Mouse (Mus musculus) frontal cortex, adult (tissue): ENCODE measurements around the gene Swt1.
"Not testable (repeated sequence)": the region's sequence is repeated elsewhere in the genome, so short reads cannot be mapped to it uniquely, and the experiment has no call there.

Experiments
- ATAC-seq: cut with Nextera tagmentation; 2 replicates; pipeline ENCODE4 v1.9.2; 2017; ENCODE audit warnings: mild to moderate bottlenecking, moderate library complexity, mixed read lengths; ENCODE audit not compliant: low TSS enrichment

Gene Swt1

GRCm38 (mm10) chr1:151428263-151429221, at the start of gene Swt1, which contains the start of gene Trmt1l:
Gene Swt1, minus strand, starts transcription at chr1:151428455.
Gene Trmt1l, plus strand, starts transcription at chr1:151428542.
- ATAC-seq, result peak; percentile 97

DNA sequence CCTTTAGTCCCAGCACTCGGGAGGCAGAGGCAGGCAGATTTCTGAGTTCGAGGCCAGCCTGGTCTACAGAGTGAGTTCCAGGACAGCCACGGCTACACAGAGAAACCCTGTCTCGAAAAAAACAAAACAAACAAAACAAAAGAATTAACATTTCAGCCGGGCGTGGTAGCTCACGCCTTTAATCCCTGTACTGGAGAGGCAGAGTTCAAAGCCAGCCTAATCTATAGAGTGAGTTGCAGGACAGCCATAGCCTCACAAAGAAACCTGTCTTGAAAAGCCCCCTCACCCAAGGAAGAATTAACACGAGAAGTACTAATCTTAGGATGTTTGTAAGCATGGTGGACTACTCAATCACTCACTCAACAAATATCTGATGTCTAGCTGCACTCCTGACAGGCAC, 44.1 kb upstream of the Swt1 start:
- ATAC-seq, result not testable (repeated sequence)

- no peak for ATAC-seq
Measured at GRCm38 (mm10) chr1:151471429-151471828, 43.2 kb upstream of the Swt1 start.

- ATAC-seq, result no peak
Measured at GRCm38 (mm10) chr1:151466571-151466970, 38.3 kb upstream of the Swt1 start.

DNA sequence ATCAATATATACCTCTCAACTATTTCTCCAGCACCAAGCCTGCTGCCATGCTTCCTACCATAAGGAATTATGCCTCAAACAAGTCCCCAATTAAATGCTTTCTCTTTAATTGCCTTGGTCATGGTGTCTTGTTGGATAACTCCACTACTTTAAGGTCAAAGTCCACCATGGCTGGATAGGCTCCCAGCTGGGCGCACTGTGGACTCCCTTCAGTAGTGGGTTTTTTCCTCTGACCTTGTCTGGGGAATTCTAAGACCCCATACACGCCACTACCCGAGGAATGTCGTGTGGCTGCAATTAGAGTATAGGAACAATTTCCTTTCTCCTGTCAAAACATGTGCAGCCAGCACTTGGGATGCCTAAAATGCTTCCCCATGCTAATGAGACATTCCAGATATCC, 36.7 kb upstream of the Swt1 start:
- no peak for ATAC-seq

DNA sequence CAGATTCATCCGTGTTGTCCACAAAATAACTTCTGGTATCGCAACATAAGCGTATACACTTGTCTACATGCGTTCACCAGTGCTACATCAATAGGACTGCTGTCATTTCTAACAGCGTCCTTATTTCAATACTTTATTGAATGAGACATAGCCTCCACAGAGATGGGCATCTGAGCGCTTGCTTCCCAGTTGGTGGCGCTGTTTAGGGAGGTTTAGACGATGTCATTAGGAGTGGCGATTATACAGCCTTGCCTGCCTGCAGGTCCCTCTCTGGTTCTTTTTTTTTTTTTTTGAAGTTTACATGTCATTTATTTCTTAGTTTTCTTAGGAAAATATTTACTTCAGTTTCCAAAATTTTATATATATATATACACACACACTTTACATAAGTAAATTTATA, 33.0 kb upstream of the Swt1 start:
- ATAC-seq, result peak; percentile 64

GRCm38 (mm10) chr1:151457087-151457486, 28.8 kb upstream of the Swt1 start:
- ATAC-seq, result no peak

- no peak for ATAC-seq
Measured at GRCm38 (mm10) chr1:151451946-151452345, 23.7 kb upstream of the Swt1 start.

DNA sequence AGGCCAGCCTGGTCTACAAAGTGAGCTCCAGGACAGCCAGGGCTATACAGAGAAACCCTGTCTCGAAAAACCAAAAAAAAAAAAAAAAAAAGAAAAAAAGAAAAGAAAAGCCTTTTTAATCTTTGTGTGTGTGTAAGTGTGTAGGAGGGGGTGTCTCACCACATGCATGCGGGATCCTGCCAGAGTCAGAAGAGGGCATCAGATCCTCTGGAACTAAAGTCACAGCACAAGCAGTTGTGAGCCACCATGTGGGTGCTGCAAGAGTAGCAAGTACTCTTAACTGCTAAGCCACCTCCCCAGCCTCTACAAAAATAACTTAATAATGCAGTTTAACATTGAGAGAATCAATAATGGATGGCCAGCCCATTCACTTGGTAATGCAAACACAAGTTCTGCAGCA, 22.6 kb upstream of the Swt1 start:
- no peak for ATAC-seq

GRCm38 (mm10) chr1:151449866-151450265, 21.6 kb upstream of the Swt1 start:
- ATAC-seq, result no peak

DNA sequence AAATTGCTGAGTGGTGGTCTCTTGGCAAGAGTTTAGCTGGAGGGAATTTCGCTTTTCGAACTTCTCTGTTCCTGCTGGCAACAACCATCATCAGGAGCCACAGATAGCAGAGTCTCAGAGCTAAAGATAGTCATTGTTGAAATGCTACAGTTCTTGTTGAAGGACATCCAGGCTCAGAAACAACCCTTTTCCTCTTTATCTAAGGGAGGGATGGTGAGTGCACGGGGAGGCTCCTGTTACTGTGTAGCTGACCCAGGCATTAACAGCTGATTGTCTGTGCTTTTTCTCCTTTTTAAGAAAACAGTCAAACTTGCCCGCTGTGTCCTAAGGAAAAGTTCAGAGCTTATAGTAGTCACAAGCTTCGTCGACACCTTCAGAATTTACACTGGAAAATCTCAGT, 7.2 kb upstream of the Swt1 start:
- no peak for ATAC-seq

DNA sequence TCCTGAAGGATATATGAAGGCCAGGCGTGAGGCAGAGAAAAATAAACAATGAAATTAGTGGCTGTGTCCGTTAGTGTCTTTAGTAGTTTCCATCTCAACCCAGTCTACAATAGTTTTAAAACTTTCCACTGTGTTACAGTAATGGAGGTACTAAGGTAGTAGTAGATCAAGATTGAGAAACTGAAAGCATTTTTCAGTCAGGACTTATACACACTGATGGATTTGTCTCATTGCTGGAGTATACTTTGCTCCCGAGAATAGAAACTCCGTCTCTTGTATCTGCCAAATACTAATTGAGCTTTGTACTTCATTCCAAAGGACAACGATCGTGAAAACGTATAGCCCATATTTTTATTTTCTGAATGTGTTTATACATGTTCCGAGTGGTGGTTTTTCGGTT, 1.1 kb upstream of the Swt1 start:
- ATAC-seq, result no peak

GRCm38 (mm10) chr1:151427888-151428262, 380 bp downstream of the Swt1 start:
- no peak for ATAC-seq

DNA sequence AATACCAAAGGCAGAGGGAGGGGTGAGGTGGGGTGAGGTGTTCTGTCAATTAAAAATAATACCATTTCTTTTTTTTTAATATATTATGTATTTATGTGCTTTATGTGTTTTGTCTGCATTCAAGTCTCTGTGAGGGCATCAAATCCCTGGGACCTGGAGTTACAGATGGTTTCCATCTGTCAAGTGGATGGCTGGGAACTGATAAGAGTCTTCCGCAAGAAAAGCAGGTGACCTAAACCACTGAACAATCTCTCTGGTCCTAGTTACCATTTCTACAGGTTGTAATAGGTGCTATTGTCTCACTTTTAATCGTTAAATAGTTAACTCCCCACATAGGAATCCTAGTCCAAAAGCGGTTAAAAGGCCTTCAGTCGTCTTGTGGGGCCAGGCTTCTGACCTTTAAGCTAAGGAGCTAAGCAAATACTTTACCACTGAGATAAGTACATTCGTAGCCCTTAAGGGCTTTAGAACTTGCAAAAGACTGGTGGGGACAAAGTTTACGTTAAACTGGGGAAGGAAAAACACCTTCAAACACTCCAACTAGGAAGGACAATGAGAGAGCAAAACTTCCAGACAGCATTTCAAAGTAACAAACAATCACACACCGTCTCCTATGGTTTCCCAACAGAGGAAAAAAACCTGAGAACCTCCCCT, 1.2 kb downstream of the Swt1 start:
- ATAC-seq, result no peak

GRCm38 (mm10) chr1:151422178-151422577, 6.1 kb downstream of the Swt1 start:
- ATAC-seq, result no peak

GRCm38 (mm10) chr1:151409827-151410226, 18.4 kb downstream of the Swt1 start:
- ATAC-seq, result peak; percentile 90

- no peak for ATAC-seq
Measured at GRCm38 (mm10) chr1:151390029-151390428, 38.2 kb downstream of the Swt1 start.

DNA sequence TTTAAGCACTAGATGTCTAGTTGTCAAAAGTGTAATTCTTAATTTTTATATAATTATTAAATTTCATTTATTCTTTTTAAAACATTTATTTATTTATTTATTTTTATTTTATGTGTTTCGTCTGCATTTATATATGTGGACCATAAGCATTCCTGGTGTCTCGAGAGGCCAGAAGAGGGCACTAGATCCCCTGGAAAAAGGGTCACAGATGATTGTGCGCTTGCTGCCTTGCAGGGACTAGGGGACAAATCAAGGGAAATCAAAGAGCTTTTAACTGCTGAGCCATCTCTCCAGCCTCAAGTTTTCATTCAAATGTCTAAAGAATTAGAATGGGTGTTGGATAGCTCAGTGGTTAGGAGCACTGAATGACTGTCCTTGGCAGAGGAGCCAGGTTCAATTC, 50.9 kb downstream of the Swt1 start:
- ATAC-seq, result no peak

DNA sequence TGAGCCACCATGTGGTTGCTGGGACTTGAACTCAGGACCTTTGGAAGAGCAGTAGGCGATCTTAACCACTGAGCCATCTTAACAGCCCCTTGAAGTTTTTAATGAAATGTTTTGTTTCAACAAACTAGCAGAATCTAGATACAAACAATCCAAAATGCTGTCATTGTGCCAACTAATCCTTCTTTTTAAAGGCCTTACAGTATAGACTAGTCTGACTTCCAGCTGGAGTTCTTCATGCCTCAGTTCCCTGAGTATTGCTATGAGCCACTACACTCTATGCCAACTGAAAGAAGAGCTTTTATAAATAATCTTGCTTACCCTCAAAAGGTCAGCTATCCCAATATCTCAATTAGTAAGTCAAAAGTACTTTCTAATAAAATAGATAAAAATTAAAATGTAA, 55.4 kb downstream of the Swt1 start:
- no peak for ATAC-seq

DNA sequence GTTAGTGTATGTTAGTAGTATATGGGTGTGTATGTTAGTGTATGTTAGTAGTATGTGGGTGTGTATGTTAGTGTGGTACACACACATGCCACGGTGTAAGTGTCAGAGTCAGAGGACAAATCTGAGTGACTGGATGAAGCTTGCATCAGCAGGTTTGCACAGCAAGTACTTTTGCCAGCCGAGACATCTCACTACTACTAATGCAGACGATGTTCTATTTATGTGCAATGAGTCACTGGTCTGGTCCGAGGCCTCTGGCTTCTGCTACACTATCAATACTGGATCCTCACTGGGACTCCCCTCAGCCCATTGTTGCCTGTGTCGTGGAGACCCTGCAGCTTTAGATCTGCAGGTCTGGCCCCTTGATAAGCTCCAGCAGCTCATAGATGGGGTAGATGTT, 56.7 kb downstream of the Swt1 start:
- ATAC-seq, result no peak

GRCm38 (mm10) chr1:151370573-151370972, 57.7 kb downstream of the Swt1 start:
- ATAC-seq, result no peak

- ATAC-seq, result no peak
Measured at GRCm38 (mm10) chr1:151368444-151368843, 59.8 kb downstream of the Swt1 start.

GRCm38 (mm10) chr1:151367721-151368324, 60.4 kb downstream of the Swt1 start:
- no peak for ATAC-seq
